Mouse (Mus musculus): ENCODE data around the gene Acap1.

DNA sequence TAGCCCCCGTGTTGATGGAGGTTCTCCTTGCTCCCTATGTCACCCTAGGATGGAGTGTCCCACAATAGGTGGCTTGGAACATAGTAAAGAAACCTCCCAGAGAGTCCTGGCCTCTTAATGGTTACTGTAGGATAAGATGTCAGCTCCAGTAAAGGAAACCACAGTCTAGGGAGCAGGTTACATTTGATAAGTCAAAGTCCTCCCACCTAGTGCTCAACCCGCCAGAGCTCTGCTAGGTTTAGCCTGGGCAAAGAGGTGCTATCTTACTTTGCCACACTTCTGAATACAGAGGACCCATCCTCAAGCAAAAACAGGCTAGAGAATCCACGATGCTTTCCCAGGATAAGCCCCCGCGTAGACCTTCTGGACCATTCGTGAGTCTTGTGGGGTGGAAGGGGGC, 16.4 kb downstream of the Acap1 start:
- no peak for TF ChIP-seq KAT2A (IDR thresholded peaks at IDR 0.05; ENCODE audit: insufficient replicate concordance, low read length)
- TF ChIP-seq ETS1 (conservative IDR thresholded peaks at IDR 0.05; ENCODE audit: low read depth, low read length), result no peak

All from CH12.LX (cell line).